10 mouse cellular contexts compared by ENCODE assay signal in the genomic region with DNA sequence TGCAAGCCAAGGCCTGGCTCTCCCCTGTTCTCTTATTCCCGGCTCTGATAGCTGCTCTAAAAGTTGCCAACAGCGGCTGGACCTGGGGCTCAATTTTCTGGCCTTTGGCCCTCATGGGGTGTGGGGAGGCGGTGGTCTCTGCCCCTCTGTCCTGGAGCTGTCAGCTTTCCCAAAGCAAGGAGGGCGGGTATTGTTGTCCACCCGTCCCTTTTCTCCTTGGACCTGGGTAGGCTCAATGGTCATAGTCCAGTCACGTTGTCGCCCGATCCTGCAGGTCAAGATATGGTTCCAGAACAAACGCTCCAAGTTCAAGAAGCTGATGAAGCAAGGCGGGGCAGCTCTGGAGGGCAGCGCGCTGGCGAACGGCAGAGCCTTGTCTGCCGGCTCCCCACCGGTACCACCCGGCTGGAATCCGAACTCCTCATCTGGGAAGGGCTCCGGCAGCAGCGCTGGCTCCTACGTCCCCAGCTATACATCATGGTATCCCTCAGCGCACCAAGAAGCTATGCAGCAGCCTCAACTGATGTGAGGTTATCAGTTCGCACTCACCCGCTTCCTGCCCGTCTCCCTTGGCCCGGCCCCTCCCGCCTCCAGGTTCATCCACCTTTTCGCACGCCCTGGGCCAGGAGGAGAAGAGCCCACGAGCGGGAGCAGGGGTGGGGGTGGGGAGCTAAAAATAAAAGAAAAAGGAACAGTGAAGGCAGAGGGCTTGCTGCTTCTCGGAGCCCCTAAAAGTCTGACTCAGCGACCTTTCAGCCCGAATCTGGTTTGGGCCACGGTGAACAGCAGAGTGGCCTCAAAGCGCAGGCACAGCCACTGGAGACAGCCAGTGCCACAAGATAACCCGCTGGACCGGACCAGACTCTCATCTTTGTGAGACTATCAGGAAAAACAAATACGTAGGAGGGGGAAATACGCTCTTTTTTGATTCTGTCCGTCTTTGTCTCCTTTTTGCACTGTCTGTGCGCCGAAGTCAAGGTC. TPM values are rescaled to one million over a fixed set of nuclear protein-coding genes. Genes with fewer than 3 reads are reported as not detected.
DNase-seq lines count a peak whose midpoint lies in the region; ATAC-seq and TF ChIP-seq lines count a peak whose summit lies in the region.
"Had no signal": no experiment of that assay in that cellular context is flagged by ENCODE, and none has a peak within 500 bp of the region (broad histone marks: within the 10 kb centered on the region; RNA-seq: fewer than 3 reads in every experiment).

No protein-coding gene starts in this region.

- no peaks in the 10 kb centered on the region for H3K9me3 ChIP-seq in midbrain, embryonic 10.5 days (replicated peaks)
- H3K9me3 ChIP-seq in midbrain, postnatal 0 days (ENCODE audit: low read length), result no peaks in the 10 kb centered on the region
- H3K9me3 ChIP-seq in embryonic facial prominence, embryonic 13.5 days, result no peaks in the 10 kb centered on the region
- no peaks in the 10 kb centered on the region for H3K9me3 ChIP-seq in limb, embryonic 10.5 days (replicated peaks)
- no peaks in the 10 kb centered on the region for H3K9me3 ChIP-seq in stomach, embryonic 16.5 days (replicated peaks; ENCODE audit: control insufficient read depth, low read length)
- H3K9me3 ChIP-seq: hindbrain, embryonic 15.5 days had no signal

- peaks cover 100% of the 10 kb centered on the region for H3K27me3 ChIP-seq in midbrain, embryonic 10.5 days (ENCODE audit: low read depth, poor library complexity, severe bottlenecking)
- H3K27me3 ChIP-seq in midbrain, postnatal 0 days (ENCODE audit: insufficient read depth, low read length), result peaks cover 76% of the 10 kb centered on the region
- H3K27me3 ChIP-seq in embryonic facial prominence, embryonic 13.5 days, result peaks cover 94% of the 10 kb centered on the region
- peaks cover 100% of the 10 kb centered on the region for H3K27me3 ChIP-seq in limb, embryonic 10.5 days (ENCODE audit: low read depth, poor library complexity, severe bottlenecking)
- H3K27me3 ChIP-seq in stomach, embryonic 16.5 days (ENCODE audit: control insufficient read depth, insufficient read depth, low read length), result peaks cover 87% of the 10 kb centered on the region

- no peak overlapping the region for H3K9ac ChIP-seq in midbrain, postnatal 0 days (replicated peaks; ENCODE audit: low read length, poor library complexity, severe bottlenecking)
- peak overlapping the region; percentile 72 for H3K9ac ChIP-seq in embryonic facial prominence, embryonic 13.5 days
- H3K9ac ChIP-seq in stomach, embryonic 16.5 days (ENCODE audit: low read length), result no peak overlapping the region; the same call in 1 of the 2 replicates
- H3K9ac ChIP-seq: hindbrain, embryonic 15.5 days had no signal

- H3K4me2 ChIP-seq in midbrain, postnatal 0 days (ENCODE audit: low read depth, low read length, poor library complexity, severe bottlenecking), result no peak overlapping the region
- H3K4me2 ChIP-seq in embryonic facial prominence, embryonic 13.5 days, result peak overlapping the region; percentile 84
- H3K4me2 ChIP-seq in stomach, embryonic 16.5 days (ENCODE audit: low read depth, low read length), result no peak overlapping the region
- H3K4me2 ChIP-seq: hindbrain, embryonic 15.5 days had no signal

- H3K27ac ChIP-seq in midbrain, embryonic 10.5 days (replicated peaks), result no peak overlapping the region
- no peak overlapping the region for H3K27ac ChIP-seq in midbrain, postnatal 0 days (ENCODE audit: low read depth, low read length)
- peak overlapping the region; percentile 18; the same call in 1 of the 2 replicates for H3K27ac ChIP-seq in embryonic facial prominence, embryonic 13.5 days
- H3K27ac ChIP-seq in limb, embryonic 10.5 days, result no peak overlapping the region
- H3K27ac ChIP-seq in stomach, embryonic 16.5 days (ENCODE audit: low read length), result no peak overlapping the region
- H3K27ac ChIP-seq: hindbrain, embryonic 15.5 days had no signal

- ATAC-seq in midbrain, postnatal 0 days (ENCODE audit: low FRiP score), result no peak
- ATAC-seq in embryonic facial prominence, embryonic 13.5 days (ENCODE audit: insufficient number of reproducible peaks, insufficient read depth, low FRiP score, low TSS enrichment, low read depth), result no peak
- no peak for ATAC-seq in stomach, embryonic 16.5 days (ENCODE audit: insufficient read depth, low FRiP score)
- no peak for ATAC-seq in inflammation-experienced regulatory T-cells, adult 6 months

- H3K4me3 ChIP-seq in midbrain, embryonic 10.5 days, result peak overlapping the region; percentile 25; the same call in 1 of the 2 replicates
- H3K4me3 ChIP-seq in midbrain, postnatal 0 days (ENCODE audit: low read depth, low read length), result no peak overlapping the region
- peak overlapping the region; percentile 52 for H3K4me3 ChIP-seq in embryonic facial prominence, embryonic 13.5 days
- peak overlapping the region; percentile 17; the same call in 1 of the 2 replicates for H3K4me3 ChIP-seq in limb, embryonic 10.5 days
- peak overlapping the region; percentile 20 for H3K4me3 ChIP-seq in stomach, embryonic 16.5 days (replicated peaks; ENCODE audit: low read length)
- H3K4me3 ChIP-seq: hindbrain, embryonic 15.5 days had no signal

- H3K36me3 ChIP-seq in midbrain, embryonic 10.5 days, result no peaks in the 10 kb centered on the region
- no peaks in the 10 kb centered on the region for H3K36me3 ChIP-seq in midbrain, postnatal 0 days (ENCODE audit: insufficient read depth, low read length)
- no peaks in the 10 kb centered on the region for H3K36me3 ChIP-seq in embryonic facial prominence, embryonic 13.5 days
- H3K36me3 ChIP-seq in limb, embryonic 10.5 days, result no peaks in the 10 kb centered on the region
- no peaks in the 10 kb centered on the region for H3K36me3 ChIP-seq in stomach, embryonic 16.5 days (ENCODE audit: control insufficient read depth, insufficient read depth, low read length)
- H3K36me3 ChIP-seq: hindbrain, embryonic 15.5 days had no signal

- TF ChIP-seq CTCF in midbrain, postnatal 0 days (IDR thresholded peaks at IDR 0.05), result no peak

- WGBS in midbrain, embryonic 10.5 days, result 1% methylated on average over 43 of the region's 43 CpGs
- 2% methylated on average over 43 of the region's 43 CpGs for WGBS in midbrain, postnatal 0 days
- 3% methylated on average over 43 of the region's 43 CpGs for WGBS in embryonic facial prominence, embryonic 13.5 days
- 1% methylated on average over 43 of the region's 43 CpGs for WGBS in limb, embryonic 10.5 days
- WGBS in stomach, embryonic 16.5 days, result 1% methylated on average over 43 of the region's 43 CpGs

- peaks cover 29% of the 10 kb centered on the region for H3K4me1 ChIP-seq in midbrain, embryonic 10.5 days
- 0 out of 2 replicates have a peak, but pooled peaks cover 5% of the 10 kb centered on the region for H3K4me1 ChIP-seq in midbrain, postnatal 0 days (ENCODE audit: insufficient read depth, low read length)
- peaks cover 34% of the 10 kb centered on the region for H3K4me1 ChIP-seq in embryonic facial prominence, embryonic 13.5 days
- peaks cover 41% of the 10 kb centered on the region for H3K4me1 ChIP-seq in limb, embryonic 10.5 days
- peaks cover 8% of the 10 kb centered on the region for H3K4me1 ChIP-seq in stomach, embryonic 16.5 days (ENCODE audit: control insufficient read depth, insufficient read depth, low read length)

- intact Hi-C loops in gastrocnemius, postnatal 36 days (cut with DNase I), result loop anchor here (2.0 kb wide), 1 partner anchor 13 kb away; no protein-coding TSS in a partner anchor

- DNase-seq in midbrain, embryonic 10.5 days (ENCODE audit: low spot score), result peak; percentile 53
- DNase-seq in midbrain, postnatal 0 days (ENCODE audit: low spot score), result no peak
- DNase-seq in limb, embryonic 10.5 days (ENCODE audit: low spot score), result peak; percentile 67
- DNase-seq in gastrocnemius, postnatal 36 days, result no peak
- DNase-seq: lung, postnatal 36 days; retina, postnatal 1 day had no signal

RNA-seq across cellular contexts. Expression of a gene that starts 4.4 kb away (rescaled TPM):
- 12.2 and 22.4 TPM in 2 replicates for polyA plus RNA-seq in midbrain, embryonic 10.5 days (2016; fragmentation: Nextera tagmentation; extraction: Ambion mirVana)
- 2.8 and 8.8 TPM in 2 replicates for total RNA-seq in midbrain, postnatal 0 days (2014; rRNA removed)
- polyA plus RNA-seq in midbrain, postnatal 0 days (2015; fragmentation: Nextera tagmentation; extraction: Ambion mirVana), result 10.5 and 25.5 TPM in 2 replicates
- 15.1 and 18.3 TPM in 2 replicates for polyA plus RNA-seq in embryonic facial prominence, embryonic 13.5 days (2015; fragmentation: Nextera tagmentation; extraction: Ambion mirVana)
- 5.7 and 9.0 TPM in 2 replicates for polyA plus RNA-seq in limb, embryonic 10.5 days (2016; fragmentation: Nextera tagmentation; extraction: Ambion mirVana)
- polyA plus RNA-seq in stomach, embryonic 16.5 days (2015; fragmentation: Nextera tagmentation; extraction: Ambion mirVana), result 7.3 and 11.6 TPM in 2 replicates
- not detected for polyA plus RNA-seq in inflammation-experienced regulatory T-cells, adult 6 months (2017; shearing (Covaris generic))
- not detected for total RNA-seq in gastrocnemius, postnatal 36 days (2021)

RNA-seq across cellular contexts. Expression of a gene that starts 14.3 kb away (rescaled TPM):
- polyA plus RNA-seq in midbrain, embryonic 10.5 days (2016; fragmentation: Nextera tagmentation; extraction: Ambion mirVana), result 6.2 and 9.2 TPM in 2 replicates
- total RNA-seq in midbrain, postnatal 0 days (2014; rRNA removed), result 0.38 and 1.2 TPM in 2 replicates
- polyA plus RNA-seq in midbrain, postnatal 0 days (2015; fragmentation: Nextera tagmentation; extraction: Ambion mirVana), result 3.1 and 8.4 TPM in 2 replicates
- 7.8 and 10.0 TPM in 2 replicates for polyA plus RNA-seq in embryonic facial prominence, embryonic 13.5 days (2015; fragmentation: Nextera tagmentation; extraction: Ambion mirVana)
- polyA plus RNA-seq in limb, embryonic 10.5 days (2016; fragmentation: Nextera tagmentation; extraction: Ambion mirVana), result 4.9 and 7.2 TPM in 2 replicates
- polyA plus RNA-seq in stomach, embryonic 16.5 days (2015; fragmentation: Nextera tagmentation; extraction: Ambion mirVana), result 2.2 and 2.4 TPM in 2 replicates
- polyA plus RNA-seq in inflammation-experienced regulatory T-cells, adult 6 months (2017; shearing (Covaris generic)), result not detected
- not detected for total RNA-seq in gastrocnemius, postnatal 36 days (2021)

Comparison
In these comparisons a context has a peak if more than half of its experiments do, and no peak if none do; other contexts are left out.
1. DNase-seq: peak in midbrain, embryonic 10.5 days (single experiment) and limb, embryonic 10.5 days (single experiment); none in midbrain, postnatal 0 days (single experiment) and gastrocnemius, postnatal 36 days (0 of 2).